Comparison of ENCODE assay signal across 9 mouse cellular contexts in genomic region chr2:172549371-172550155, GRCm38 (mm10). TPM values are rescaled to one million over a fixed set of nuclear protein-coding genes. Genes with fewer than 3 reads are reported as not detected.
A peak's percentile ranks its signal among the peaks of the same experiment; 100 is the strongest.
DNase-seq lines count a peak whose midpoint lies in the region; ATAC-seq lines count a peak whose summit lies in the region.
"Had no signal": no experiment of that assay in that cellular context is flagged by ENCODE, and none has a peak within 500 bp of the region (broad histone marks: within the 10 kb centered on the region; RNA-seq: fewer than 3 reads in every experiment).

Gene Tfap2c, plus strand, starts transcription at chr2:172549593.

- H3K9ac ChIP-seq in heart, embryonic 11.5 days (ENCODE audit: low read depth, low read length), result no peak within 1 kb of the TSS
- H3K9ac ChIP-seq in hindbrain, embryonic 16.5 days (ENCODE audit: low read depth, low read length), result no peak within 1 kb of the TSS
- H3K9ac ChIP-seq in liver, embryonic 15.5 days, result no peak within 1 kb of the TSS
- 0 out of 2 replicates have a peak within 1 kb of the TSS, but pooled peaks have one; percentile 18 for H3K9ac ChIP-seq in stomach, embryonic 14.5 days (replicated peaks; ENCODE audit: low read depth, low read length)

- peaks cover 95% of the 10 kb centered on the region for H3K27me3 ChIP-seq in heart, embryonic 11.5 days (ENCODE audit: control insufficient read depth, insufficient read depth, low read length)
- peaks cover 100% of the 10 kb centered on the region for H3K27me3 ChIP-seq in embryonic facial prominence, embryonic 10.5 days (replicated peaks; ENCODE audit: low read depth, poor library complexity, severe bottlenecking)
- peaks cover 64% of the 10 kb centered on the region for H3K27me3 ChIP-seq in hindbrain, embryonic 16.5 days (replicated peaks; ENCODE audit: control insufficient read depth, insufficient read depth, low read length)
- peaks cover 100% of the 10 kb centered on the region for H3K27me3 ChIP-seq in liver, embryonic 15.5 days
- peaks cover 79% of the 10 kb centered on the region for H3K27me3 ChIP-seq in stomach, embryonic 14.5 days (ENCODE audit: control insufficient read depth, insufficient read depth, low read length)

- peak within 1 kb of the TSS; percentile 58 for H3K4me2 ChIP-seq in heart, embryonic 11.5 days
- H3K4me2 ChIP-seq in hindbrain, embryonic 16.5 days (ENCODE audit: low read length), result peak within 1 kb of the TSS; percentile 32
- peak within 1 kb of the TSS; percentile 30 for H3K4me2 ChIP-seq in liver, embryonic 15.5 days
- peak within 1 kb of the TSS; percentile 53 for H3K4me2 ChIP-seq in stomach, embryonic 14.5 days (replicated peaks; ENCODE audit: low read depth, low read length)

- peak; percentile 65 for ATAC-seq in heart, embryonic 11.5 days (replicated peaks; ENCODE audit: insufficient number of reproducible peaks, low FRiP score, low TSS enrichment)
- 0 out of 2 replicates have a peak, but pooled peaks have one; percentile 10 for ATAC-seq in hindbrain, embryonic 16.5 days
- ATAC-seq in liver, embryonic 15.5 days (ENCODE audit: insufficient read depth), result peak; percentile 40; the same call in 1 of the 2 replicates
- ATAC-seq in stomach, embryonic 14.5 days (ENCODE audit: insufficient number of reproducible peaks, insufficient read depth, low FRiP score, low read depth), result peak; percentile 68

- no peak for DNase-seq in heart, adult 8-10 months (ENCODE audit: low spot score)
- peak; percentile 84 for DNase-seq in embryonic facial prominence, embryonic 10.5 days (ENCODE audit: low spot score)
- no peak for DNase-seq in cerebellum, postnatal 4 days (ENCODE audit: low spot score in 2 of 2)
- DNase-seq in layer of hippocampus, adult 18-20 months (ENCODE audit: low spot score in 2 of 2), result no peak

- peak within 1 kb of the TSS; percentile 36 for H3K4me3 ChIP-seq in heart, embryonic 11.5 days (ENCODE audit: low read depth, low read length)
- H3K4me3 ChIP-seq in embryonic facial prominence, embryonic 10.5 days, result peak within 1 kb of the TSS; percentile 66
- H3K4me3 ChIP-seq in hindbrain, embryonic 16.5 days (ENCODE audit: low read length), result peak within 1 kb of the TSS; percentile 17
- H3K4me3 ChIP-seq in liver, embryonic 15.5 days (replicated peaks), result peak within 1 kb of the TSS; percentile 23
- peak within 1 kb of the TSS; percentile 31 for H3K4me3 ChIP-seq in stomach, embryonic 14.5 days (ENCODE audit: low read depth, low read length)

- no peaks in the 10 kb centered on the region for H3K36me3 ChIP-seq in heart, embryonic 11.5 days (ENCODE audit: control insufficient read depth, insufficient read depth, low read length)
- peaks cover 7% of the 10 kb centered on the region; the same call in 1 of the 2 replicates for H3K36me3 ChIP-seq in embryonic facial prominence, embryonic 10.5 days (replicated peaks)
- H3K36me3 ChIP-seq in hindbrain, embryonic 16.5 days (ENCODE audit: control insufficient read depth, insufficient read depth, low read length), result no peaks in the 10 kb centered on the region
- no peaks in the 10 kb centered on the region for H3K36me3 ChIP-seq in liver, embryonic 15.5 days (replicated peaks)
- no peaks in the 10 kb centered on the region for H3K36me3 ChIP-seq in stomach, embryonic 14.5 days (ENCODE audit: control insufficient read depth, insufficient read depth, low read length)
- H3K36me3 ChIP-seq: G1E had no signal

- WGBS in heart, embryonic 11.5 days (ENCODE audit: insufficient replicate concordance), result 1% methylated on average over 61 of the region's 70 CpGs
- WGBS in embryonic facial prominence, embryonic 10.5 days, result under 1% methylated on average over 70 of the region's 70 CpGs
- WGBS in hindbrain, embryonic 16.5 days, result 1% methylated on average over 67 of the region's 70 CpGs
- WGBS in liver, embryonic 15.5 days (ENCODE audit: insufficient replicate concordance), result under 1% methylated on average over 70 of the region's 70 CpGs
- WGBS in stomach, embryonic 14.5 days, result under 1% methylated on average over 65 of the region's 70 CpGs

- H3K9me3 ChIP-seq in heart, embryonic 11.5 days (replicated peaks; ENCODE audit: control insufficient read depth, low read length), result no peaks in the 10 kb centered on the region
- H3K9me3 ChIP-seq in embryonic facial prominence, embryonic 10.5 days, result no peaks in the 10 kb centered on the region
- H3K9me3 ChIP-seq in hindbrain, embryonic 16.5 days (ENCODE audit: control insufficient read depth, low read length), result no peaks in the 10 kb centered on the region
- H3K9me3 ChIP-seq in liver, embryonic 15.5 days (replicated peaks), result no peaks in the 10 kb centered on the region
- no peaks in the 10 kb centered on the region for H3K9me3 ChIP-seq in stomach, embryonic 14.5 days (ENCODE audit: control insufficient read depth, low read depth, low read length)

- H3K27ac ChIP-seq in heart, embryonic 11.5 days (ENCODE audit: low read depth, low read length), result no peak within 1 kb of the TSS
- H3K27ac ChIP-seq in embryonic facial prominence, embryonic 10.5 days (replicated peaks), result peak within 1 kb of the TSS; percentile 78
- no peak within 1 kb of the TSS for H3K27ac ChIP-seq in hindbrain, embryonic 16.5 days (ENCODE audit: low read depth, low read length)
- H3K27ac ChIP-seq in liver, embryonic 15.5 days (replicated peaks), result no peak within 1 kb of the TSS
- no peak within 1 kb of the TSS for H3K27ac ChIP-seq in stomach, embryonic 14.5 days (ENCODE audit: low read length)

- H3K4me1 ChIP-seq in heart, embryonic 11.5 days (ENCODE audit: control insufficient read depth, insufficient read depth, low read length), result peaks cover 28% of the 10 kb centered on the region
- H3K4me1 ChIP-seq in embryonic facial prominence, embryonic 10.5 days, result peaks cover 82% of the 10 kb centered on the region
- peaks cover 7% of the 10 kb centered on the region for H3K4me1 ChIP-seq in hindbrain, embryonic 16.5 days (ENCODE audit: control insufficient read depth, insufficient read depth, low read depth, low read length)
- H3K4me1 ChIP-seq in liver, embryonic 15.5 days (replicated peaks), result peaks cover 11% of the 10 kb centered on the region
- H3K4me1 ChIP-seq in stomach, embryonic 14.5 days (ENCODE audit: control insufficient read depth, insufficient read depth, low read length), result peaks cover 11% of the 10 kb centered on the region; the same call in 1 of the 2 replicates

RNA-seq across cellular contexts. Expression of gene Tfap2c, which starts in this region (rescaled TPM):
- 0.21 and 0.30 TPM in 2 replicates for polyA plus RNA-seq in heart, embryonic 11.5 days (2014; fragmentation: Nextera tagmentation; extraction: Ambion mirVana)
- not detected for total RNA-seq in heart, adult 8-10 months (2022)
- 13.7 and 15.4 TPM in 2 replicates for polyA plus RNA-seq in embryonic facial prominence, embryonic 10.5 days (2016; fragmentation: Nextera tagmentation; extraction: Ambion mirVana)
- 0.11 and 0.80 TPM in 2 replicates for polyA plus RNA-seq in hindbrain, embryonic 16.5 days (2015; fragmentation: Nextera tagmentation; extraction: Ambion mirVana)
- not detected in 2 replicates for polyA plus RNA-seq in liver, embryonic 15.5 days (2015; fragmentation: Nextera tagmentation; extraction: Ambion mirVana)
- 5.6 TPM in 2 replicates for polyA plus RNA-seq in stomach, embryonic 14.5 days (2014; fragmentation: Nextera tagmentation; extraction: Ambion mirVana)
- total RNA-seq in layer of hippocampus, adult 18-20 months (2021), result not detected
- polyA plus RNA-seq: G1E had no signal

Comparison
In these comparisons a context has a peak if more than half of its experiments do, and no peak if none do; other contexts are left out.
1. Peak in ATAC-seq, H3K4me3 ChIP-seq and H3K4me2 ChIP-seq in heart, embryonic 11.5 days; RNA of the gene not detected or under 1 TPM.
2. Peak in ATAC-seq, H3K4me3 ChIP-seq and H3K4me2 ChIP-seq in hindbrain, embryonic 16.5 days; RNA of the gene not detected or under 1 TPM.
3. Peak in ATAC-seq, H3K4me3 ChIP-seq and H3K4me2 ChIP-seq in liver, embryonic 15.5 days; RNA of the gene not detected or under 1 TPM.
4. ATAC-seq: peak in every context shown above with its lines; median percentile 68 in stomach, embryonic 14.5 days; 65 in heart, embryonic 11.5 days; 40 in liver, embryonic 15.5 days; 10 in hindbrain, embryonic 16.5 days.